Mouse (Mus musculus) lung, postnatal 4 days (tissue): ENCODE measurements around the gene 1700102P08Rik.

Source experiments
- DNase-seq, 2 experiments: peaks; one replicate each; pipeline ENCODE4 v3.0.0; 2021

1700102P08Rik gene

DNA sequence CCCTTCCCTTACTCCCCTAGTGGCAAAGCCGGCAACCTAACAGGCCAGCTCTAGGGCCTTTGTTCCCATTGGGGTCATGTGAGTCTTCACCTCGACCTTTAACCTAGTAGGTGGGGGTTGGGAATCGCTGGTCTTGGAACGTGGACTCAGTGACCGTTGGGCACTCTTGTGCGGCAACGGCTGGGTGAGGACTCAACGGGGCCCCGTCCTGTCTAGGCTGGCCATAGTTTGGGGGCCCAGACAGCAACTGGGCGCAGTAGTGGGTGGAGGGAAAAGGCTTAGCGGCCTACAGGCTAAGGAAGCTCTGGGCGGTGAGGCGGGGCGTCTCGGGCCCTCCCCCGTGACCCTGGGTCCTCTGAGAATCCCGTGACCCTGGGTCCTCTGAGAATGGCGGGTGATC lies at the start of gene 1700102P08Rik:
TSS of gene 1700102P08Rik (plus strand) at position 130 of the 400 bp plus-strand sequence.
- DNase-seq, result no peak

DNA sequence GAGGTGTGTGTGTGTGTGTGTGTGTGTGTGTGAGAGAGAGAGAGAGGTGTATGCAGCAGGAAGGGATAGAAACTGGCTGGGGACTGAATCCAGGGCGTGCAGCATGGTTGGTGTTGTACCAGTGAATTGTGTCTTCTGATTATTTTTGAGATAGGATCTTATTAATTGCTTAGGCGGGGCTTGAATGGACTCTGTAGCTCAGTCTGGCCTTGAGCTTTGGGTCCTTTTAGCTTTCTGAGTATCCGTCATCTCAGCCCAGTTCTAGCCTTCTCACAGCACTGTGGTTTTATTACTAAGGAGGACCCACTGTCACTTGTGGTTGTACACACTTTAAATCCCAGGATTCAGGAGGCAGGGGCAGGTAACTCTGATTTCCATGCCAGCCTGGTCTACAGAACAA lies 49.3 kb upstream of the 1700102P08Rik start:
- no peak for DNase-seq

DNA sequence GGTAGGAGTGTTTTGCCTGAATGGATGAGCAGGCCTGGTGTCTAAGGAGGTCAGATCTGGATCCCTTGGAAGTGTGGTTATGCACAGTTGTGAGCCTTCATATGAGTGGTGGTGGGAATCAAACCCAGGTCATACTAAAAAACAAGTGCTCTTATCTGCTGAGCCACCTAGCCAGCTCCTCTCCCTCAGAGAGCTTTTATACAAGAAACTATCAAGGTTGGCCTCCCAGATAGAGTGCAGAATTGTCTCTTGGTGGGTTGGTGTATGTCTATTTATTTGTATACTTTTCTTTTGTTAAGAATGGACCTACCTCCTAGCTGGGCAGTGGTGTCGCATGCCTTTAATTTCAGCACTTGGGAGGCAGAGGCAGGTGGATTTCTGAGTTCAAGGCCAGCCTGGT lies 48.8 kb upstream of the 1700102P08Rik start:
- DNase-seq, result no peak

DNA sequence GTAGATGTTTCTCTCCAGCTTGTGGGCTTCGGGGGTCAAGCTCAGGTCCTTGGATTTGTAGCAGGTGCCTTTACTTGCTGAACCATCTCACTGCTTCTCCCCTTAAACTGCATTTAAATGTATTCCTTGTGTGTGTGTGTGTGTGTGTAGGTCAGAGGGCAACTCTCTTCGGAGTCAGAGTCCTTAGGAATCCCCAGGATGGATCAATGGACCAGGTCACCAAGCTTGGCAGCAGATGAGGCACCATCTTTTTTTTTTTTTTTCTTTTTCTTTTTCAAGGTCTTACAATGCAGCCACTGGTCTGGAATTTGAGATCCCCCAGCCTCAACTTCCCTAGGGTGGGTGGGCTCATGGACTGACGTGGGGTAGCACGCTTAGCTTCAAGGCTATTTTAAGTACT lies 48.1 kb upstream of the 1700102P08Rik start:
- no peak for DNase-seq

DNA sequence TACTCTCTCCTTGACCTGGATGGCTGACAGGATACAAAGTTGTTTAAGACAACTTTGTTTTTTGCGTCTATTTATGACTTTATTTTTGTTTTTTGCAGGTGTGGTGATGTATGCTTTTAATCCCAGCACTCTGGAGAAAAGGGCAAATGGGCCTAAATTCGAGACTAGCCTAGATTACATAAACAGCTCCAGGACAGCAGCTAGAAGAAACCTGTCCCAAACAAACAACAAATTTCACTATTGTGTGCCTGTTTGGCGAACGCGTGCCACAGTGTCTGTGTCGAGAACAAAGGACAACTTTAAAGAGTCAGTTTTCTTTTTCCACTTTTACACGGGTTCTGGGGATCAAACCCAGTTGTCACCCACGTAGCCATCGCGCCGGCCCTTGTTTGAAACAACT lies 45.6 kb upstream of the 1700102P08Rik start:
- DNase-seq, result no peak

DNA sequence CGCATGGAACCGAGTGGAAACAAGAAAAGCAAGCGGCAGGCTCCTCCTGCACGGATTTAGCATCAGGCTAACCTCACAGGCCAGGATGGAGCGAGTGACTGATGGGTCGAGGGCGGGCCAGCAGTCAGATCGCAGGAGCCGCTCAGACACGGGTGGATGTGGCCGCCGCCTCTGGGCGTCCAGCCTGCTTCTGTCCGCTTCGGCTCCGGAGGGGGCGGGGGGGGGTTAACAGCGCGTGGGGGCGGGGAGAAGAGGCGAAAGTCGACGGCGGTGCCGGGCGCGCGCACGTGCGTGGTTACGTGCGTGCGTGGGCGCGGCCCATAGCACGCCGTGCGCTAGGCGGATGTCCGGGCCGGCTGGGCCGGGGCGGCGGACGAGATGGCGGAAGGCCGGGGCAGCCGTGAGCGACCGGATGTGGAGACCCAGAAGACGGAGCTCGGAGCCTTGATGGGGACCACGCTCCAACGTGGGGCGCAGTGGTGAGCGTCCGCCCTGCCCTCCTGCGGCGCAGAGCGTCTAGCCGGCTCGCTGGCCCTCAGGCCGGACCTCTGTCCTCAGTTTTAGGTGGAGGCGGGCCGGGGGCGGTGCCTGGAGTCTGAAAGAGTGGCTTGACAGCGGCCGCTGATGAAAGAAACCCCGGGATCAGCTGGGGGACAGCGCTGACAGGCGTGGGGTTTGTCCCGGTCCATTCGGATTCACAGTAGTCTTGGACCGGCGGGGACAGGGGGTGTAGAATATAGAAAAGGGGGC lies 44.9 kb upstream of the 1700102P08Rik start, which contains the start of gene Usp4:
TSS of gene Usp4 (plus strand) at position 314 of the 750 bp plus-strand sequence.
- DNase-seq, result peak; percentile 92 to 96

DNA sequence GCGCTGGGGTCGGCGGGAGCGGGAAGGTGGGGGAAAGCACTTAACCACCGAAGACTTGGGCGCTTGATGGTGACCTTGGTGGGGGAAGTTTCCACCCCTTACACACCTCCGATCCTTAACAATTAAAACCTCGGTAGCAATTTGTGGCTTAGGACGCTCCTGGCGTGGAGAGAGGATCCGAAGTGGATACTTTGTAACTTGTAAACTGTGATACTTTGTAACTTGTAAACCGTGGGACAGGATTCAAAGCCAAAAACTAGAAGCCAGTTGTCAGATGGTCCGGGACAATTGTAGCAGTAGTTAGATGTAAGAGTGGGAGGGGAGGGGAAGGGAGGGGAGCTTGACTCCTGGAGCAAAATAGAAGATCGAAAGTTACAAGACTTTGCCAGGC lies 44.3 kb upstream of the 1700102P08Rik start:
- no peak for DNase-seq

DNA sequence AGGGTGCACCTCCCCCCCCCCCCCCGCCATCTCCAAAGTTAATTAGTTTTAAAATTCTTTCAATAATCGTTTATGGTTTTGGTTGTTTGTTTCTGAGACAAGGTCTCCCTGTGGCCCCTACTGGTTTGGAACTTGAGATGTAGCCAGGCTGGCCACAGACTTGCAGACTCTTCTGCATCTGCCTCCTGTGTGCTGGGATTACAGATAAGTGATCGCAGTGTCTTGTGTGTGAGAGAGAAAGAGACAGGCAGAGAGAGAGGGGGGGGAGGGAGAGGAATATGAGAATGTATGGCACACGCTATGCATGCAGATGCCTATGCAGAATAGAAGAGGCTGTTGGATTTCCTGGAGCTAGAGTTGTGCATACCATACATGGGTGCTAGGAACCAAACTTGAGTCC lies 42.9 kb upstream of the 1700102P08Rik start:
- DNase-seq, result no peak

DNA sequence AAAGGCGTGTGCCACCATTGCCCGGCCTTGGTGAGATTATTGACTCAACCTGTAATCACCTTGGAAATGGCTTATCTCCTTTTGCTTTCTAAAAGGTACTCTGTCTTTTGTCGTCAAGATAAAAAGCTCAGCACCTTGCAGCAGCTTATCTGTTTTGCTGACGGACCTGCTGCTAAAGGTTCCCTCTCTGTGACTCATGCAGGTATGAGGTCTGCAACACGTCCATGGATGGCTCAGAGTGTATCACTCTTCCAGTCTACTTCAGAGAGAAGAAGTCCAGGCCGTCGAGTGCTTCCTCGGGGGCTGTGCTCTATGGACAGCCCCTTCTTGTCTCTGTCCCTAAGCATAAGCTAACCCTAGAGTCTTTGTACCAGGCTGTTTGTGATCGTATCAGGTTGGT lies 14.4 kb upstream of the 1700102P08Rik start:
- DNase-seq, result no peak

DNA sequence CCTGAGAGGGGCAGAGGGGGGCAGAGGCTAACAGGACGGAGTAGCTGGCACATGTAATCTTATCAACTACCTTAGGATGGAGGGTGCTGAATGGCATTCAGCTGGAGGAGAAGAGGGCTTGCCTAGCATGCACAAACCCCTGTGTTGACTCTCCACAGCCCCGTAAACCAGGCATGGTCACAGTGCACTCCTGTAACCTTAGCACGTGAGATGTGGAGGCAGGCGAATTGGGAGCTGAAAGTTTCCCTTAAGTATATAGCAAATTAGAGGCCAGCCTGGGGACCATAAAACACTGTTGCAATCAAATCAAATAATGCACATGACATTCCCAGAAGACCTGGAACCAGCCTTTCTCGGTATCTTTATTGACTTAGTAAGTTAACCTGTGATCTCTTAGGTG lies 13.9 kb upstream of the 1700102P08Rik start:
- DNase-seq, result peak in 1 of 2 experiments; percentile 40

DNA sequence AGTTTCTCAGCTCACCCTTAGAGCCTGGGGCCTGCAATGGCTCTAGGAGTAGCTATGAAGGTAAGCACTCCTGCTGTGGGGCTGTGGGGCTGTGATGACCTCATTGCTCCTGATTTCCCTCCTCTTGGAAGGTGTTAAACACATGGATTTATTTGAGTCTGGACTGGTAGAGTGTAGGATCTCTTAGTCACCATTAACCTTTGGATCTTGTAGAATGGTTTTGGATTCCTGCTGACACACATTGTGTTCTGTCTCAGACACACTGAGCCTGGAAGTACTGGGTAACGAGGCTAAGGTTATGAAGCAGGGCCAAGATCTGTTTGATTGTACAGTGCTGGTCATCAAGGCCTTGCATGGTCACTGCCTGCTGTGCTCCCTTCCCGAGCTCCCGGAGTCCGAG lies 13.3 kb upstream of the 1700102P08Rik start:
- DNase-seq, result no peak

DNA sequence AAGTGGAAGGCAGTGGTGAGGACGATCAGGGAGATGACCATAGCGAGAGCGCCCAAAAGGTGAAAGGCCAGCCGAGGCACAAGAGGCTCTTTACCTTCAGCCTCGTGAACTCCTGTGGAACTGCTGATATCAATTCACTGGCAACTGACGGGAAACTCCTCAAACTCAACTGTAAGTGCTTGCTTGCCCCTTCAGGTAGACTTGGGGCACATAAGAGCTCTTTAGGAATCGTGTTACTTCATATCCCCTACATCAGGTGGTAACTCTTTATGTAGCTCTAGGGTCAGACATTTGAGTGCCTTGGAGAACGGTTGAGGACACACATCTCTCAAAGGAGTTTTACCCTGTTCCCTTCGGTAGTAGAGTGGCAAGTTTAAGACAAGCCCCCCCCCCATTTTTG lies 11.2 kb upstream of the 1700102P08Rik start:
- peak; percentile 15 to 46 for DNase-seq

DNA sequence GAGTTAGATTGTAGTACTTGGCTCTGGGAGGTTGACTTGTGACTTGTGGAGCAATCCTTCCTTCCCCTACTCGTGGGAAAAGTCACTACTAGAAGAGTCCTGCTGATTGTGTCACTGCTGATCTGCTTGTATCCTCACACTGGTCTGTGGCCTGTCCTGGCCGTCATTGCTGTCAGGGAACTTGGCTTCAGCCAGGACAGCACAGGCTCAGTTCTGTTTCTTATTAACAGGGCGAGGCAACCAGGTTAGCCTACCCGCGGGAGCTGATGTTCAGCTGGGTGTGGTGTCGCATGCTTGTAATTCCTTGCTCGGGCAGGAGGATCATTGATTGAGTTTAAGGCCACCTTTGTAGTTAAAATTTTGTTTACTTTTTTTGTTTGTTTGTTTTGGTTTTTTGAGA lies 7.6 kb upstream of the 1700102P08Rik start:
- peak in 1 of 2 experiments; percentile 27 for DNase-seq

DNA sequence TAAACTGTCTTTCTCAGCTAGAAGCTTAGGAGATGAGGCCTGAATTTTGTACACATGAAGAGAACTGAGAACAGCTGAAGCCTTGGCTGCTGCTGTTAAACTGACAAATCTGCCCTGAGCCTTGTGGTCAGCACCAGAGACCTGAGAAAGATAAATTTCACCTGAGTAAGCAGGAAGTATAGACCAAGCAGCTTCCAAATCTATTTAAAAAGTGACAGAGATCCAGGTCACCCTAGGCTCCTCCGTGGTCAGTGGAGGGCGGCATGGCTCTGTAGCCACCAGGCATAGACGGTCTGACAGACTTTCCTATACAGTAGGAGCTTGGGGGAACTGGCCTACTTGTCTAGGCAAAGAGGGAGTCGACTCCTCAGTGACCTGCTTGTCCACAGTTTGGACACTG lies 5.8 kb upstream of the 1700102P08Rik start:
- no peak for DNase-seq

DNA sequence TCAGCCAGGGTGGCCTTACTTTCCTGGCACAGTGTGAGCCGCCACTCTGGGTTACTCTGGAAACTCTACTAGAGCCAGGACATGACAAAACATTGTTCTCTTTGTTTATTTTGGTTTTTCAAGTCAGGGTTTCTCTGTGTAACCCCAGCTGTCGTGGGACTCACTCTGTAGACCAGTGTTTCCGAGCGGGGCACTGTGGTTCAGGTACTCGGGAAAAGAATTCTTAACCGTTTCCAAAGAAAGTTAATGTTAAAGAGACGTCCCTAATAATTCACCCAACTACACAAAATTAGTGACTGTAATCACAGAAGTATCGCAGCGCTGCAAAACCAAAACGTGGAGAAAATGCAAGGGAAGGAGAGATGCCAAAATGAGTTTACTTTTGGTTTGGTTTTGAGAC lies 4.0 kb upstream of the 1700102P08Rik start:
- no peak for DNase-seq

DNA sequence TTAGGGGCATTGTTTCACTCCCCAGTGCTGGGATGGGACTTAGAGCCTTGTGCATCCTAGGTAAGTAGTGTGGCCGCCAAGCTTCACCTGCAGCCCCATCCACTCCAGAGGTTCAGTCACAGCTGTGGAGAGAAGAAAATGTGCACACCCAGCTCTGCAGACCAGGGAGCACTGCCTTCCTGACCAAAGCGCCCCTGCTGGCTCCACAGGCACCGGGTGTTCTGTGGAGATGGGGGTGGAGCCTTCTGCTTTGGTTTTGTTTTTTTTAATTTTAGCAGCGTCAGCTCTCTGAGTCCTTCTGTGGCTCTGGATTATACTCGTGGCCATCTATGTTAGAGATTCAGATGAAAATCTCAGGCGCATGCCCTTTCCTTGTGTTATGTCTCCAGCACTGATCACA lies 3.4 kb upstream of the 1700102P08Rik start:
- DNase-seq, result peak in 1 of 2 experiments; percentile 20

DNA sequence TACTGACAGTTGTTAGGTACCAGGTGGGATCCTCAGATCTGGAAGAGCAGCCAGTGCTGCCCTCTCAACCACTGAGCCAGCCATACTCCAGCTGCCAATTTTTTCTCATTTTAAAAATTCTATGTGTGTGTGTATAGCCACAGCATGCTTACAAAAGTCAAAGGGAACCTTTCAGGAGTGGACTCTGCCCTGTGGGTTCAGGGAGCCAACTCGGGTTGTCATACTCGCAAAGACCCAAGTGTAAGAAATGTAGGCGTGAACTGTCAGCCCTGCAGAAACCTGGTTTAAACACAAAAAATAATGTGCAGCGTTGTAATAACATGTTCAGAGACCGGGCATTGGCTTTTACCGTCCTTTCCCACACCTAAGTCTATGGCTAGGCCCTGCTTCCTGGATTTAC lies 1.6 kb downstream of the 1700102P08Rik start:
- DNase-seq, result no peak

DNA sequence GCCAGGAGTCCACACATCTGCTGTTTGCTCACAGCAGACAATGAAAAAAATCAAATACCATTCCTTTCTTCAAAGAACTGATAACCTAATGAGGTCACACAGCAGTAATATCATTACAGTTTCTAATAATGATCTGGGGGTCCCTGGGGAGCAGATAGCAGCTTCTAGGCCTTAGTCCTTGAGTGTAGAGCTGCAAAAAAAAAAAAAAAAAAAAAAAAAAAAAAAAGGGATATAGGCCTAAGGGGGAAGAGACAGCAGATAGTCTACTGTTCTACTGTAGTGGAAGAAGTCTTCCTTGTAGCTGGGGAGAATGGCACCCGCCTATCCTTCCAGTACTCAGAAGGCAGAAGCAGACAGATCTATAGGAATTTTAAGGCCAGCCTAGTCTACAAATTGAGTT lies 2.8 kb downstream of the 1700102P08Rik start:
- DNase-seq, result no peak

DNA sequence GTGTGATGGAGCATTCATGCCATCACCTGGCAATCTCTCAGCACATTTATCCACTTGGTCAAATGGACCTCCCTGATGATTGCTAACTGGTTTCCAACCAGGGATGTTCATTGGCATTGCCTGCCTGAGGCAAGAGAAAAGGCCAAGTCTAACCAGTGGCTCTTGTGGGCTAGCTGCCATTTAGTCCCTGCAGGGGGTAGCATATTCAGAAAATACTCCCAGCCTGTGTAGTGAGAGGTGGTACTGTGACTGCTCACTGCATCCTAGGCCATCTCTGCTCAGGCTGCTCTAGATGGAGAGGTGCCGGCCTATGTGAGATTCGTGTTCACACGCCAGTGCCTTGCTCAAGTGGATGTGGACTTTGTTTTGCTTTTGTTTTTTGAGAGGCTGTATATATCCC lies 5.7 kb downstream of the 1700102P08Rik start:
- DNase-seq, result no peak

DNA sequence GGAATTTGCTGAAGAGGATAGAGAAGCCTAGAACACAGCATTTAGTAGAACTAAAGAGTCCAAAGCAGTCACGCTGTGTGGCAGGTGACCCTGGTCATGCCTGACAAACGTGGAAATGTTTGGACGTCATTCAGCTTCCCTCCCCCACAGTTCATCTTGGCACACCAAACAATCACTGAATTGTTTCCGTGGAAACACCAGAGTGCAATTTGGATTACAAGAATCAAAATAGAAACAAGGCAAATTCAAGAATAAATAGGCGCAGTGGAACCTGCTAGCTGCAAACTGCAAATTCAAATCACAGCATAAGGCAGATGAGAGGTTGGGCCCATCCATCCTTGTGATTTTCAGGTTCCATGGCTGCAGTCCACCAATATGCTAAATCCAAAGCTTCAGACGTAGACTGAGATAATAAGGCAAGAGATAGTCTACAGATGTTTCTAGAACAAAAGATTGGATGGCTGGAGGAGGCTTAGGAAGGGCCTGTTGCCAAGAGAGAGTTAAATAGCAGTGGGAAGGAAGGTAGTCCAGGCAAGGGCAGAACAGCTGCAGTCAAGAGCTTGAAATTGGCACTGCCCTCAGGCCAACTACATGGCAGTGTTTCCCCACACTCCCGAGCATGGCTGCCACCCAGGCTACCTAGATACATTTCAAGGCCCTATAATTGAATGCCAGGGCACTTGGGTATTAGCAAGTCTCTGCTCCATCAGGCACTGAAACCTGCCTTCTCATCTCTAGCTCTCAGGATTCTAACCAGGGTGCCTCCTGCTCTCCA lies 8.8 kb downstream of the 1700102P08Rik start:
- DNase-seq, result no peak

DNA sequence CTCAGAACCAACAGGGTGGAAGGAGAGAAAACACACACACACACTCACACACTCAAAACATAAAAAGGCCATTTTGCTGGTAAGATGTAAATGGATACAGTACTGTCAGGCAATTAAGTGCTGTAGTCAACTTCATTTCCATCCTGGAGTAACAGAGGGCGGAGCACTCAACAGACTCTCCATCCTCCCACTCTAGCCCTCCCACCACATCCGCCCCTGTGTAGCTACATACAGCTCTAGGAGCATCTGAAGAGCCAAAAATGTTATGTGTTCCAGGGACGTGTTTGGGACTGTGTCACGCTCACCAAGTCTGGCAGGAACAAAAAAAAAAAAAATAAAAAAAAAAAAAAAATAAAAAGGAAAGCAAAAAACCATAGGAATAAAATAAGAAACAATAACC lies 10.5 kb downstream of the 1700102P08Rik start:
- no peak for DNase-seq

DNA sequence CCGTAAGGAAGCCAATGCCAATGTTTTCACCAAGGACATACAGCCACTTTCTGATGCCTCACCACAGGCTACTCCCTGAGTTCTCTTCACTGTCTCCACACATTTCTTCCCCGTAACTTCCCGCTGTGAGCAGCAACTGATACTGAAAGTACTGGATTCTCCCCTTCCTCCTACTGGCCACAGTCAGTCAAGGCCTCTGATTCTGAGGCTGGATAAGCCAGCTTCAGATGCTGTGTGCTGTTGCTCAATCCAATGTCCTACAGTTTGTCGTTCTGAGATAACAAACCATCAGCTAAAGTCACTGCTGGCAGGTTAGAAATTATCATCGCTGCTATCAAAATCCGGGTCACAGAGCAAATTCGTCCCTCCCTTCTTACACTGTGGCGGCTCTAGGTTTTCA lies 11.8 kb downstream of the 1700102P08Rik start:
- DNase-seq, result no peak

DNA sequence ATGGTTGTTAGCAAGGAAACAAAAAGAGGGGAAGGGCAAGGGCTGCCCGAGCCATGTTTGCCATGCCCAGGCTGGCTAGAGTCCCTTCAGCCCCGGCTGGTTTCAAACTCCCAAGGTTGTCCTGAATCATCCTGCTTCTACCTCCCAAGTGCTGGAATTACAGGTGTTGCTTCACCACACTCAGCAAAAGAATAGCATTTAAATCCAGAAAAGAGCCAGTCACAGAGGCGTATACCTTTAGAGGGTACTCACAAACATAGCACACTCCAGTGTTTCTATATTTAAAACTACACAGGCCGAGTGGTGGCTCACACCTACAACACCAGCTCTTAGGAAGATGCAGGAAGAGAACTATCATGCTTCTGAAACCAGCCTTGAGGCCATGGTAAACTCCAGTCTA lies 16.9 kb downstream of the 1700102P08Rik start:
- DNase-seq, result no peak

DNA sequence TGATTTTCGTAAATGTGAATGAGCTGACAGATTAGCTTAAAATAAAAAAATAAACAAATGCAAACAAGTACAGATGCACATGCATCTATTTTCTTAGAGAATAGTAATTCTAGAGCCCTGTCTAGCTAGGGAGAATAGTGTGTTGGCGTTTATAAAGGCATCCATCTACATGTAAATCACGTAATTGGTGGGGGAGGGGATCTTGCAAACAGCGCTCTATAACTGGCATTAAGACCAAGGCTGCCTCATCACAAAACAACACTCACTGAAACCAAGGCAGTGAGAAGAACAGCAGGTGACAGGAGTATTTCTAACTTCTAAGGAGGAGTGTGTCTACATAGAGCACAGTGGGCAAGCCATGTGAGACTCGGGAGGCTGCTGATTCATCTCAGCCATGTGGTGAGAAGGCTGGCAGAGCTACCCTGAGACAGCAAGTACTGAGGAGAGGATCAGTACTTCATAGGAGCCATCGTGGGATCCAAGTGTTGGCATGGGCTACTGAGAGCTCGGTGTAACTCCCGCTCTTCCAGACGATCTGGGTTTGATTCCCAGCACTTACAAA lies 18.9 kb downstream of the 1700102P08Rik start:
- no peak for DNase-seq
